Mouse (Mus musculus) left cerebral cortex, postnatal 36 days (tissue): ENCODE measurements around the gene Gm3099. TPM values are rescaled to one million over a fixed set of nuclear protein-coding genes. Genes with fewer than 3 reads are reported as not detected.
"Not testable (repeated sequence)": the region's sequence is repeated elsewhere in the genome, so short reads cannot be mapped to it uniquely, and the experiment has no call there.

ENCODE experiments used
- DNase-seq, 2 experiments: peaks; one replicate each; pipeline ENCODE4 v3.0.0; 2021 to 2022; ENCODE audit warnings: low spot score in 2 of 2, mixed read lengths in 1 of 2
- intact Hi-C: fragments of 180-260 bp; cut with DNase I; formaldehyde crosslinking; loops from one replicate; pipeline ENCODE4 v1.15.1; 2025
- total RNA-seq, 2 experiments: library from RNA; stranded (reverse); gene quantifications; 2 replicates each; pipeline ENCODE4 v1.2.3; 2021

Gm3099 gene
- total RNA-seq = not detected

- intact Hi-C loops, DNase-seq: not testable (repeated sequence)
These were observed at the start of gene Gm3099 for GRCm38 (mm10) chr14:3998094-3998493. Gene Gm3099 (plus strand): TSS chr14:3998394.

DNA sequence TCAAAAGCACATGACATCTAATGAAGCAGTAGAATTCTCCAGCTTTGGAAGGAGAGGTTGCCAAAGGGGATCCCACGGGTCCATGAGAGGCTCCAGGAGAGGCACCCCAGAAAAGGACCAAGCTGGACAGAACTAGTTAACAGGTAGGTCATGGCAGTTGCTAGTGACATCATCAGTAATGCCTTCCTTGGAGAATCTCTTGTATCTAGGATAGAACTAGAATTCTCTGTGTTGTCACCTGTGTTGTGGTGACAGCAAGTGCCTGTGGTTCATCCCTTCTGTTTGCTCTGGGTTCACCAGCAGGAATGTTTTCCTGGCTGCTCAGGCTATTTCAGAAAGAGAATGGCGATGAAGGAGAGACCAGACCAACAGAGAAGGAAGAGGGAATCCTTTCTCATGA is 34.9 kb upstream of the Gm3099 start, which contains the start of gene Gm3095:
Gene Gm3095, plus strand, starts transcription at position 301 of the 400 bp plus-strand sequence.
- intact Hi-C loops = not testable (repeated sequence)

GRCm38 (mm10) chr14:4023641-4024040 is 25.4 kb downstream of the Gm3099 start, which contains the start of gene Gm5796:
Gene Gm5796 (plus strand): TSS chr14:4023941.
- DNase-seq, intact Hi-C loops: not testable (repeated sequence)

More for the DNA sequence above, 34.9 kb upstream of the Gm3099 start, which contains the start of gene Gm3095:
- not testable (repeated sequence) for DNase-seq

Other genes starting within 250 kb of the Gm3099 start
- under 1 TPM in 1 of 2 experiments, not detected in 1; 0.93 TPM for gene Gm3002, start 188.3 kb upstream of the Gm3099 start, total RNA-seq
- not detected for gene Gm3033, start 152.1 kb upstream of the Gm3099 start, total RNA-seq
- not detected for gene Gm2916, start 114.2 kb upstream of the Gm3099 start, total RNA-seq
- gene Gm3029, start 66.6 kb upstream of the Gm3099 start, total RNA-seq = not detected
- gene Gm3095, start 34.8 kb upstream of the Gm3099 start, total RNA-seq = under 1 TPM in 1 of 2 experiments, not detected in 1; 0.29 TPM
- gene Gm5796, start 25.5 kb downstream of the Gm3099 start, total RNA-seq = 1 to 10 TPM; 1.8 to 2.5 TPM
- under 1 TPM; 0.27 to 0.41 TPM for gene Gm3115, start 85.7 kb downstream of the Gm3099 start, total RNA-seq
- gene Gm8108, start 112.1 kb downstream of the Gm3099 start, total RNA-seq = 1 to 10 TPM; 2.4 to 3.7 TPM
- gene Gm3127, start 166.6 kb downstream of the Gm3099 start, total RNA-seq = not detected
- 1 to 10 TPM in 1 of 2 experiments, under 1 TPM in 1; 0.99 to 1.2 TPM for gene Gm2974, start 184.2 kb downstream of the Gm3099 start, total RNA-seq